Mouse (Mus musculus) hindbrain, embryonic 11.5 days (tissue): ENCODE results near the gene Tmprss6. TPM values are rescaled to one million over a fixed set of nuclear protein-coding genes. Genes with fewer than 3 reads are reported as not detected.

Experiments used
- ATAC-seq: fragments of 200-750 bp; cut with Nextera tagmentation; 2 replicates; pipeline ENCODE4 v1.8.0; 2017; ENCODE audit warnings: mild to moderate bottlenecking, moderate TSS enrichment, moderate library complexity; ENCODE audit not compliant: low FRiP score
- DNase-seq: peaks from one replicate; pipeline ENCODE4 v3.0.0-alpha.2; 2015; ENCODE audit warnings: low spot score
- H3K27ac ChIP-seq: fragments of 300-500 bp; sonication (generic); 2 replicates; pipeline ENCODE4 v1.5.1; 2014; ENCODE audit warnings: mild to moderate bottlenecking, low read depth, low read length
- H3K27me3 ChIP-seq: fragments of 300-500 bp; sonication (generic); 2 replicates; pipeline ENCODE4 v1.6.1; 2014; ENCODE audit warnings: mild to moderate bottlenecking, low read length, moderate library complexity, mixed read lengths; ENCODE audit not compliant: control insufficient read depth, insufficient read depth
- H3K36me3 ChIP-seq: fragments of 300-500 bp; sonication (generic); 2 replicates; pipeline ENCODE4 v1.6.1; 2014; ENCODE audit warnings: mild to moderate bottlenecking, low read length, moderate library complexity, mixed read lengths; ENCODE audit not compliant: control insufficient read depth, insufficient read depth
- H3K4me1 ChIP-seq: fragments of 300-500 bp; sonication (generic); replicated peaks from 2 replicates; pipeline ENCODE4 v1.6.1; 2014; ENCODE audit warnings: low read length, mixed read lengths; ENCODE audit not compliant: control insufficient read depth, insufficient read depth
- H3K4me2 ChIP-seq: fragments of 300-500 bp; sonication (generic); replicated peaks from 2 replicates; pipeline ENCODE4 v1.6.1; 2014; ENCODE audit warnings: mild to moderate bottlenecking, low read depth, low read length
- H3K4me3 ChIP-seq: fragments of 300-500 bp; sonication (generic); 2 replicates; pipeline ENCODE4 v1.5.1; 2014; ENCODE audit warnings: low read depth, low read length
- H3K9ac ChIP-seq: fragments of 300-500 bp; sonication (generic); 2 replicates; pipeline ENCODE4 v1.6.1; 2014; ENCODE audit warnings: low read depth, low read length
- H3K9me3 ChIP-seq: fragments of 300-500 bp; sonication (generic); 2 replicates; pipeline ENCODE4 v1.6.1; 2016; ENCODE audit warnings: low read length; ENCODE audit not compliant: control insufficient read depth
- WGBS: fragments of 180-500 bp; shearing (Covaris S2); extraction: QIAGEN DNeasy Blood & Tissue Kit; methylation state at CpG from one replicate; pipeline ENCODE4 v1.1.7; 2014; 5-methylcytosine and 5-hydroxymethylcytosine counted together
- polyA plus RNA-seq: library from polyadenylated mRNA; unstranded; fragments of >200 nt; fragmentation: Nextera tagmentation; extraction: Ambion mirVana; gene quantifications from 2 replicates; pipeline ENCODE4 v1.2.1, GENCODE M21; 2014

The Tmprss6 gene
- polyA plus RNA-seq, 1 experiment from 2014 or later, result 0.05 TPM

DNA sequence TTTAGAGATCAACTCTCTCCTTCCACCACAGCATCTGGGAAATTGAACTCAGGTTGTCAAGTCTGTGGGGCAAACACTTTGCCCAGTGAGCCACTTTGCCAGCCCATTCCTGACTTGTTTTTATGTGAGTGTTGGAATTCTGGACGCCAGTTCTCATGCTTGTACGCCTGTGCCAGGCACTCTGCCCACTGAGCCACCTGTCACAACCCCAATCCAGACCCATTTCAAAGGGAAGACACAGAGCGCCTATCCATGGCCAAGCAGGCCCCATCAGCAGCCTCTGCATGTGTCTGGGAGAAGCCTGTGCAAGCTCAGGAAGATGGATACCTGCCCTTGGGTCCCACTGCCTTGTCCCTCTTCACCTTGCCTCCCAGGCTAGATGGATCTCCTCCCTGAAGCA lies 22.9 kb upstream of the Tmprss6 start:
- Histone ChIP-seq H3K9me3 (no peaks in the 10 kb centered on the region), H3K36me3 (no peaks in the 10 kb centered on the region), H3K27me3 (no peaks in the 10 kb centered on the region), H3K4me3 (no peak overlapping the region), H3K27ac (no peak overlapping the region), H3K4me2 (no peak overlapping the region), H3K9ac (no peak overlapping the region), H3K4me1 (no peaks in the 10 kb centered on the region)
- ATAC-seq, result no peak
- WGBS, result 85% methylated on average over 3 of the region's 3 CpGs
- DNase-seq, result no peak

DNA sequence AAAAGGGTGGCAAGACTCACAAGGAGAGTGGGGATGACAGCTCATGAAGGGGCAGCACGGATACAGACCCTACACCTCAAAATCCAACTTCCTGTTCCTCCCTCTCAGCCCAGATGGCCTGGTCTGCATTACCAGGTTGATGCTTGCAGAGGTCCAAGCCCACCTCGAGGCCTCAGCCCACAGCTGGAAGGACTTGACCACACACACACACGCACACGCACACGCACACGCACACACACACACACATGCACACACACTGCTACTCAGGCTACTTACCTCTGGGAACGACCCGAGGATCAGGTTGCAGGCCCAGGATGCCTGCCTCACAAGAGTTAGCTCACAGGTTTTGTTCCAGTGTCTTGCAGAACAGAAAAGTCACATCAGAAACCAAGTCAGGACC lies 21.5 kb upstream of the Tmprss6 start:
- ATAC-seq (no peak), DNase-seq (no peak)
- Histone ChIP-seq H3K4me2 (no peak overlapping the region), H3K9me3 (no peaks in the 10 kb centered on the region), H3K27me3 (no peaks in the 10 kb centered on the region), H3K27ac (no peak overlapping the region), H3K4me3 (no peak overlapping the region), H3K36me3 (no peaks in the 10 kb centered on the region), H3K4me1 (no peaks in the 10 kb centered on the region), H3K9ac (no peak overlapping the region)
- WGBS, result 74% methylated on average over 8 of the region's 8 CpGs

DNA sequence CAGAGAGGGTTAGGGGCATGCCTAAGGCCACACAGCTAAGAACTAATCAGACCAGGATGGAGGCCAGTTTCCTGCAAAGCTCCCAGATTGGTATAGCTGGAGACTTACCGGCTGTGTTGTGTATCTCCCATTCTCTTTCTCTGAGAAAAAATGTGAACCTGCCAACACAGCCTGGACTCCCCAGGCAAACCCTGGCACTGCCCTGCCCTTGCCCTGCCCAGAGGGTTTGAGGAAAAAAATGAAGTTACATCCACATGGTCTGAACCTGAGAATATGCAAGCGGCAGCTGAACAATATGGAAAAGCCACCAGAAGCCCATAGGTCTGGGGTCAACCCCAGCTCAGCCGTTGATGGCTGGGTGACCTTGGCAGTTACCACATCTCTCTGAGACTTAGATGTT lies 20.8 kb upstream of the Tmprss6 start:
- no peaks in the 10 kb centered on the region for H3K27me3 ChIP-seq
- no peak overlapping the region for H3K9ac ChIP-seq
- WGBS, result 92% methylated on average over 3 of the region's 3 CpGs
- no peak overlapping the region for H3K4me2 ChIP-seq
- no peak for DNase-seq
- no peaks in the 10 kb centered on the region for H3K4me1 ChIP-seq
- ATAC-seq, result no peak
- H3K27ac ChIP-seq, result no peak overlapping the region
- H3K4me3 ChIP-seq, result no peak overlapping the region
- H3K9me3 ChIP-seq, result no peaks in the 10 kb centered on the region
- H3K36me3 ChIP-seq, result no peaks in the 10 kb centered on the region

GRCm38 (mm10) chr15:78487066-78487465 lies 18.6 kb upstream of the Tmprss6 start:
- Histone ChIP-seq H3K9ac (no peak overlapping the region), H3K9me3 (no peaks in the 10 kb centered on the region), H3K27me3 (no peaks in the 10 kb centered on the region), H3K36me3 (no peaks in the 10 kb centered on the region), H3K27ac (no peak overlapping the region), H3K4me3 (no peak overlapping the region), H3K4me2 (no peak overlapping the region), H3K4me1 (no peaks in the 10 kb centered on the region)
- 69% methylated on average over 4 of the region's 4 CpGs for WGBS
- ATAC-seq, result no peak
- DNase-seq, result no peak

DNA sequence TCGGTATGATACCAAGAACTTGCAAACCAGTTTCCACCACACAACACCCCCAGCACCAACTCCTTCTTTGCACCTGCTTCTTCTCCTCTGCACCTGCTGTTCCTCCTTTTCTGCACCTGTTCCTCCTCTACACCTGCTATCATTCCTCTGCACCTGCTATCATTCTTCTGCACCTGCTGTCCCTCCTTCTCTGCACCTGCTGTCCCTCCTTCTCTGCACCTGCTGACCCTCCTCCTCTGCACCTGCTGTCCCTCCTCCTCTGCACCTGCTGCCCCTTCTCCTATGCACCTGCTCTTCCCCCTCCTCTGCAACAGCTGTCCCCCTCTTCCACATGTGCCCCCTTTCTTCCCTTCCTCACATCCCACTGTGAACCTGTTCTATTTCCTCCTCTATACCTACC lies 18.1 kb upstream of the Tmprss6 start:
- ATAC-seq (no peak), DNase-seq (no peak)
- H3K9ac ChIP-seq, result no peak overlapping the region
- WGBS, result 79% methylated on average over 1 of the region's 1 CpGs
- H3K27ac ChIP-seq, result no peak overlapping the region
- no peak overlapping the region for H3K4me2 ChIP-seq
- H3K36me3 ChIP-seq, result no peaks in the 10 kb centered on the region
- H3K4me1 ChIP-seq, result no peaks in the 10 kb centered on the region
- H3K27me3 ChIP-seq, result no peaks in the 10 kb centered on the region
- no peaks in the 10 kb centered on the region for H3K9me3 ChIP-seq
- H3K4me3 ChIP-seq, result no peak overlapping the region

- no peak overlapping the region for H3K27ac ChIP-seq
- H3K4me2 ChIP-seq, result no peak overlapping the region
- H3K27me3 ChIP-seq, result no peaks in the 10 kb centered on the region
- ATAC-seq (no peak), DNase-seq (no peak)
- H3K4me3 ChIP-seq, result no peak overlapping the region
- no peaks in the 10 kb centered on the region for H3K4me1 ChIP-seq
- no peaks in the 10 kb centered on the region for H3K36me3 ChIP-seq
- no peaks in the 10 kb centered on the region for H3K9me3 ChIP-seq
- 79% methylated on average over 4 of the region's 4 CpGs for WGBS
- H3K9ac ChIP-seq, result no peak overlapping the region
These were observed 14.9 kb upstream of the Tmprss6 start for GRCm38 (mm10) chr15:78483311-78483710.

- Histone ChIP-seq H3K4me2 (no peak overlapping the region), H3K4me3 (no peak overlapping the region), H3K4me1 (no peaks in the 10 kb centered on the region), H3K36me3 (no peaks in the 10 kb centered on the region), H3K27ac (no peak overlapping the region), H3K9me3 (no peaks in the 10 kb centered on the region), H3K9ac (no peak overlapping the region), H3K27me3 (no peaks in the 10 kb centered on the region)
- ATAC-seq (no peak), DNase-seq (no peak)
- 70% methylated on average over 3 of the region's 3 CpGs for WGBS
These were observed 14.1 kb upstream of the Tmprss6 start for GRCm38 (mm10) chr15:78482518-78482917.

- ATAC-seq (no peak), DNase-seq (no peak)
- Histone ChIP-seq H3K9me3 (no peaks in the 10 kb centered on the region), H3K36me3 (no peaks in the 10 kb centered on the region), H3K27me3 (no peaks in the 10 kb centered on the region), H3K4me2 (no peak overlapping the region), H3K4me1 (no peaks in the 10 kb centered on the region), H3K9ac (no peak overlapping the region), H3K4me3 (no peak overlapping the region), H3K27ac (no peak overlapping the region)
- 49% methylated on average over 9 of the region's 9 CpGs for WGBS
These were observed 13.1 kb upstream of the Tmprss6 start for GRCm38 (mm10) chr15:78481448-78482000.

GRCm38 (mm10) chr15:78480991-78481390 lies 12.6 kb upstream of the Tmprss6 start:
- Histone ChIP-seq H3K4me2 (no peak overlapping the region), H3K36me3 (no peaks in the 10 kb centered on the region), H3K9me3 (no peaks in the 10 kb centered on the region), H3K27ac (no peak overlapping the region), H3K9ac (no peak overlapping the region), H3K4me1 (no peaks in the 10 kb centered on the region), H3K27me3 (no peaks in the 10 kb centered on the region), H3K4me3 (no peak overlapping the region)
- ATAC-seq (no peak), DNase-seq (no peak)
- 70% methylated on average over 2 of the region's 2 CpGs for WGBS
